Mouse (Mus musculus) thymus, adult 2 months (tissue): Measurements from ENCODE around the gene Timm50.

Experiments
- CTCF ChIP-seq: fragments of 200-500 bp; IDR thresholded peaks from 2 replicates; pipeline ENCODE4 v1.5.1; 2012; ENCODE audit warnings: mild to moderate bottlenecking, control low read depth, low read length, moderate library complexity, borderline replicate concordance; ENCODE audit not compliant: control insufficient read depth, poor library complexity, insufficient read depth; ENCODE audit errors: extremely low read depth
- POLR2A ChIP-seq: fragments of 200-500 bp; IDR thresholded peaks from 2 replicates; pipeline ENCODE4 v1.6.1; 2012; ENCODE audit warnings: mild to moderate bottlenecking, low read length, control low read depth, moderate library complexity; ENCODE audit not compliant: control insufficient read depth, poor library complexity, insufficient read depth; ENCODE audit errors: extremely low read depth

DNA sequence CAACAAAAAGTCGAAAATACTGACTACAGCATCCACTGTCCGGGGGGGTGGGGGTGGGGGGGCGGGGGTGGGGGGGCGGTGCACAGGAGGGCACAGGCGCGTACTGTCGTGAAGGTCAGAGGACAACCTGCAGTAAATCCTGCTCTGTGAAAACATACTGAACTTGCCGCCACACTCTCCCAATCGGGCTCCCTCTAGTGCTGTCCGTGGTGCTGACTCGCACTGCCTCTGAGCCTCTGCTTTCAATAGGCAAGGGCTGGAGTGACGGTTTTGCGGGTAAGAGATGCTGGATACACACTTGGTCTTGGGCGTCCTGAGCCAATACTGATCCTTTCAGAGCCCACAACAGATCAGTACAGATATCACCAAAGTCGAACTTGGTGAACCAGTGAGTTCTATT is 48.1 kb downstream of the Timm50 start:
- TF ChIP-seq CTCF (no peak), POLR2A (no peak)
